Mouse (Mus musculus) embryonic facial prominence, embryonic 12.5 days (tissue): Measurements from ENCODE around the gene Tssc4. TPM values are rescaled to one million over a fixed set of nuclear protein-coding genes. Genes with fewer than 3 reads are reported as not detected.

Experiments used
- ATAC-seq: fragments of 200-750 bp; cut with Nextera tagmentation; 2 replicates; pipeline ENCODE4 v1.8.0; 2017; ENCODE audit not compliant: insufficient number of reproducible peaks, insufficient read depth, low FRiP score, low TSS enrichment
- H3K27ac ChIP-seq: fragments of 300-500 bp; sonication (generic); 2 replicates; pipeline ENCODE4 v1.5.1; 2016; ENCODE audit warnings: mild to moderate bottlenecking
- H3K27me3 ChIP-seq: fragments of 300-500 bp; sonication (generic); 2 replicates; pipeline ENCODE4 v1.6.1; 2016; ENCODE audit warnings: mild to moderate bottlenecking, moderate library complexity
- H3K36me3 ChIP-seq: fragments of 300-500 bp; sonication (generic); 2 replicates; pipeline ENCODE4 v1.6.1; 2016; ENCODE audit warnings: mild to moderate bottlenecking
- H3K4me1 ChIP-seq: fragments of 300-500 bp; sonication (generic); 2 replicates; pipeline ENCODE4 v1.6.1; 2016
- H3K4me2 ChIP-seq: fragments of 300-500 bp; sonication (generic); replicated peaks from 2 replicates; pipeline ENCODE4 v1.6.1; 2016; ENCODE audit warnings: mild to moderate bottlenecking, moderate library complexity
- H3K4me3 ChIP-seq: fragments of 300-500 bp; sonication (generic); 2 replicates; pipeline ENCODE4 v1.5.1; 2016; ENCODE audit warnings: mild to moderate bottlenecking
- H3K9ac ChIP-seq: fragments of 300-500 bp; sonication (generic); 2 replicates; pipeline ENCODE4 v1.6.1; 2016; ENCODE audit warnings: mild to moderate bottlenecking, moderate library complexity
- H3K9me3 ChIP-seq: fragments of 300-500 bp; sonication (generic); 2 replicates; pipeline ENCODE4 v1.6.1; 2016; ENCODE audit warnings: mild to moderate bottlenecking, moderate library complexity
- WGBS: fragments of 180-500 bp; shearing (Covaris S2); methylation state at CpG from one replicate; pipeline ENCODE4 v1.1.7; 2016; 5-methylcytosine and 5-hydroxymethylcytosine counted together
- polyA plus RNA-seq: library from polyadenylated mRNA; unstranded; fragments of >200 nt; fragmentation: Nextera tagmentation; extraction: Ambion mirVana; gene quantifications from 2 replicates; pipeline ENCODE4 v1.2.1, GENCODE M21; 2016

Tssc4 gene
- polyA plus RNA-seq, 1 experiment from 2014 or later: 107 TPM

DNA sequence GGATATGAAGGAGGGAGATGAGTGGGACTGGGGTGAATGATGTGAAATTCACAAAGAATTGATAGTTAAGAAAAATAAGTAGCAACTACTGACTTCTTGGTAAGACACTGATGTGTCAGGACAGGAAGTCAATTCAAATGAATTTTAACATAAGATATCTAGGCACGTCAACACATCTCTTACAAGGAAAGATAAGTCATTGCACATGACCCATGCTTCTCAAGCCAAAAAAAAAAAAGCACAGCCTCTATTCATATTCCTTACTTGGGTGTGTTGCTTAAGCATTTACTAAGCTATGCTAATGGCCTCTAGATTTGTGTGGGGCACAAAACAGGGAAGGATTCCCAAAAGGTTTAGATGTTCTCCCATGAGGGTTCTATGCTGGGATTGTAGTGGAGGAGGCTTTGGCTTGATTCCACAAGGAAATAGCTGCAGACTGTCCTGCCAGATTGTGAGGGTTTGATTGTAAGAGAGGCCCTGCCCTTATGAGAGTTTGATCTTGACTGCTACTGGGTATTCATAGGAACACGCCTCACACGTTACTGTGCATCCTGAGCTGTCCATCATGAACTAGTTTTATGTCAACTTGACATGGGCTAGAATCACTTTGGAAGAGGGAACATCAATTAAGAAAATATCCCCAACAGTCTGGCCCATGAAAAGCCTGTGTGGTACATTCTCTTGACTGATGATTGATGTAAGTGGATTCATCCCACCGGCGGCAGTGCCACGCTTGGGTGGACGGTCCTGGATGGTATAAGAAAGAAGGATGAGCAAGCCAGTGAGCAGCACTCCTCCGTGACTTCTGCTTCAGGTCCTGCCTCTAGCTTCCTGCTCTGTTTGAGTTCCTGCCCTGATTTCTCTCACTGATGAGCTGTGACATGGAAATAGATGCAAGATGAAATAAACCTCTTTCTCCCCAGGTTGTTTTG, 34.3 kb upstream of the Tssc4 start:
- H3K9ac ChIP-seq: no peak overlapping the region
- no peaks in the 10 kb centered on the region for H3K9me3 ChIP-seq
- H3K27ac ChIP-seq: no peak overlapping the region
- no peak overlapping the region for H3K4me2 ChIP-seq
- 0 out of 2 replicates have a peak, but pooled peaks cover 4% of the 10 kb centered on the region for H3K36me3 ChIP-seq
- 95% methylated on average over 8 of the region's 8 CpGs for WGBS
- no peak for ATAC-seq
- H3K27me3 ChIP-seq: no peaks in the 10 kb centered on the region
- no peak overlapping the region for H3K4me3 ChIP-seq
- no peaks in the 10 kb centered on the region for H3K4me1 ChIP-seq

DNA sequence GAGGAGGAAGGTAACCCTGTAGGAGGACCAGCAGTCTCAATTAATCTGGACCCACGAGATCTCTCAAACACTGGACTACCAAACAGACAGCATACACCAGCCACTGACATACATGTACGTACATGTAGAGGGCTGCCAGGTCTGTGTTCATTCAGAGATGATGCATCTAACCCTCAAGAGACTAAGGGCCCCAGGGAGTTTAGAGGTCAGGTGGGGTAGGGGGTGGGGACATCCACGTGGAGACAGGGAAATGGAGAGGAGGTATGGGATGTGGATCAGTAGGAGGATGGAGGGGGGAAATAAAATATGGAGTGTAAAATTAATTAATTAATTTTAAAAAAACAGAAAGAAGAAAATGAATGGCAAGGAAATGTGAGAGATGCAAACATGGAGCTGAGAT, 32.3 kb upstream of the Tssc4 start:
- WGBS: 76% methylated on average over 3 of the region's 3 CpGs
- H3K9me3 ChIP-seq: no peaks in the 10 kb centered on the region

DNA sequence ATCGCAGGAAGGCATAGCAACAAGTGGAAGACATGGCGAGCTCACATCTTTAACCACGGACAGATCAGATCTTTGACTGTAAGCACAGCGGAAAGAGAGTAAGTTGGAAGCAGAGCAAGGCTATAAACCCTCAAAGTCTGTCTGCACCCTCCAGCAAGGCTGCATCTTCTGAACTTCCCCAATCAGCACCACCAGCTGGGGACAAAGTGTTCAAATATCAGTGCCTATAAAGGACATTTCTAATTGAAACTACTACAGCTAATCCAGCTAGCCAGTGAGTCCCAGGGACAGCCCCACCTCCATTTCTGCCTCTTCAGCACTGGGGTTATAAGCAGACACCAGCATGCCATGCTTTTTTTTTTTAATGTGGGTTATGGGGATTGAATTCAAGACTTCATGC, 31.7 kb upstream of the Tssc4 start:
- H3K27ac ChIP-seq: no peak overlapping the region
- no peak for ATAC-seq
- no peaks in the 10 kb centered on the region for H3K27me3 ChIP-seq
- 0 out of 2 replicates have a peak, but pooled peaks cover 4% of the 10 kb centered on the region for H3K36me3 ChIP-seq
- H3K4me3 ChIP-seq: no peak overlapping the region
- H3K4me2 ChIP-seq: no peak overlapping the region
- WGBS: 95% methylated on average over 4 of the region's 4 CpGs
- 0 out of 2 replicates have a peak, but pooled peaks cover 1% of the 10 kb centered on the region for H3K4me1 ChIP-seq
- H3K9me3 ChIP-seq: no peaks in the 10 kb centered on the region
- no peak overlapping the region for H3K9ac ChIP-seq

More for the DNA sequence above, 32.3 kb upstream of the Tssc4 start:
- H3K36me3 ChIP-seq: 0 out of 2 replicates have a peak, but pooled peaks cover 4% of the 10 kb centered on the region
- H3K4me1 ChIP-seq: no peaks in the 10 kb centered on the region
- H3K4me2 ChIP-seq: no peak overlapping the region
- ATAC-seq: no peak
- no peak overlapping the region for H3K27ac ChIP-seq
- H3K27me3 ChIP-seq: no peaks in the 10 kb centered on the region
- no peak overlapping the region for H3K4me3 ChIP-seq
- no peak overlapping the region for H3K9ac ChIP-seq

DNA sequence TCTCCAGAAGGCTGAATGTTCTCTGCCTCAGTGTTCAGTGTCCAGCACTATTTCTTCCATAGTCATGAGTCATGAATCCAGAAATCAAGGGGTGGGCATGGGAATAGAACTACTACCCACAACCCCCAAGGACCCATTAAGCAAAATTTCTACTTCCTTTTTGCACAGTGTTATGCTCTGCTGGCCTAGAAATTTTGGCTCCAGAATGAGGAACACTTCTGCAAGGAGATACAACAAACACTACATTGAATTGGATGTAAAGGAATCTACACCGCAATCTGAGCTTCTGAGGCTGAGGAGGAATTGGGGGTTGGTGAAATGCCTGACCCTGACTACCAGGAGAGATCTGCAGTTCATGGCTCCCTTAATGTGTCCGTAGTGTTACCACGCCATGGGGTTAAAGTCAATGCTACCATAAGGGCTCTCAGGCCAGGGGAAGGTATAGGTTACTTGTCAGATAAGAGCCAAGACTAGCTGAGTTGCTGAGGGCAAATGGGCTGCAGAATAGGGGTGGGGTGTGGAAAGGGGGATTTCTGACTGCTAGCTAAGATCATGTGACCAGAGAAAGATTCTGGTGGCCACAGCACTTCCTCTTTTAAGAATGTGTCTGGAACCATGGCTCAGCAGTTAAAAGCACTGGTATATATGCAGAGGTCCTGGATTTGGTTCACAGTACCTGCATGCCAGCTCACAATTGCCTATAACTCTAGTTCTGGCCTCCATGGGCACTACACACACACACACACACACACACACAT, 30.7 kb upstream of the Tssc4 start:
- no peak for ATAC-seq
- H3K4me1 ChIP-seq: 0 out of 2 replicates have a peak, but pooled peaks cover 3% of the 10 kb centered on the region
- H3K9ac ChIP-seq: no peak overlapping the region
- H3K9me3 ChIP-seq: no peaks in the 10 kb centered on the region
- 0 out of 2 replicates have a peak, but pooled peaks cover 4% of the 10 kb centered on the region for H3K36me3 ChIP-seq
- no peak overlapping the region for H3K4me2 ChIP-seq
- H3K27me3 ChIP-seq: no peaks in the 10 kb centered on the region
- WGBS: 86% methylated on average over 3 of the region's 3 CpGs
- H3K27ac ChIP-seq: no peak overlapping the region
- H3K4me3 ChIP-seq: no peak overlapping the region

DNA sequence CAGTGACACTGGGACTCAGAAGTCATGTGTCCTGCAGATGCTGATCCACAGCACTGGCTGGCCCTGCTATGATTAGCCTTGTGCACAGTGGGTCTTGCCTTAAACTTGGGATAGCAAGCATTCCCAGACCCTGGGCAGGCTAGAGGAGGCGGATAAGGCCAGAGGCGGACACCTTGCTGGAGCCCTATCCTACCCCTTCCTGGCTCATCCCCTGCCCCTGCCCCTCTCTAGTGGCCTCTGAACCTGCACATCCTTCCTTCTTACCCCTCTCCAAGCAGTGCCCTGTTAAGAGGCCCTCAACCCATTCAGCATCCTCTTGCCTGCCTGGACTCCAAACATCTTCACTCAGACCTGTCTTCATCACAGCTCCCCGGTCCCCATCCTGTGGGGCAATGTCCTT, 28.5 kb upstream of the Tssc4 start:
- ATAC-seq: no peak
- Histone ChIP-seq H3K27me3 (no peaks in the 10 kb centered on the region), H3K36me3 (0 out of 2 replicates have a peak, but pooled peaks cover 4% of the 10 kb centered on the region), H3K27ac (no peak overlapping the region), H3K4me3 (no peak overlapping the region), H3K9ac (no peak overlapping the region), H3K9me3 (no peaks in the 10 kb centered on the region), H3K4me2 (no peak overlapping the region), H3K4me1 (0 out of 2 replicates have a peak, but pooled peaks cover 3% of the 10 kb centered on the region)
- 97% methylated on average over 3 of the region's 3 CpGs for WGBS

DNA sequence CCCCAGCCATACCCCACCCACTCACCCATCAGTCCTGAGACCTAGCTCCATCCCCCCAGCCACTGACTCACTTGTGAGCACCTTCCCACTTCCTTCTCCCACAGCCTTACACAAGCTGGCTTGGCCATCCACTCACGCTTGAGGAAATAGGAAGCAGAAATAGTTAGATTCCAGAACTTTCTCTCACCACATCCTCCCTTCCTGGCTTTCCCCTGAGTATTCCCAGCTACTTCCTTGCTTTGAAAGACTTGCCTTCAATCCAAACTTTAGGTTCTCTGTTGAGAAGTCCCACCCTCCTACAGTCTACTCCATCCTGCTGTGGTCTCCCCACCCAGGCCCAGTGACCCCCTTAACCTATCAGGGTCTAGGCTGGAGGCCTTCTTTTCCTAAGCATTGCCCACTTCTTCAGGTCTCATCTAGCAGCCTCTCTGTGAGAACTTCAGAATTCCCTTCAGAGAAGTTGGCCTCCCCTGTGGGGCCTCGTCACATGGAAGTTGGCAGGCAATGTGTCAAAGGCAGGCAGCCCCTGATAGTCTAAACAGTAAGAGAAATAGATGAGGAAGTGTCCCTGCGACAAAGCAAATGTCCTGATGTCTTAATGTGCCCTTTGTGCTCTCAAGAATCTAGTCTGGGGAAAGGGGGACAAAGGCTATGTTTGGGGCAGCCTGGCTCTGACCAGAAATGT, 27.8 kb upstream of the Tssc4 start:
- WGBS: 86% methylated on average over 3 of the region's 3 CpGs
- ATAC-seq: no peak
- Histone ChIP-seq H3K27me3 (no peaks in the 10 kb centered on the region), H3K9ac (no peak overlapping the region), H3K4me2 (no peak overlapping the region), H3K4me1 (0 out of 2 replicates have a peak, but pooled peaks cover 3% of the 10 kb centered on the region), H3K27ac (no peak overlapping the region), H3K4me3 (no peak overlapping the region), H3K36me3 (0 out of 2 replicates have a peak, but pooled peaks cover 4% of the 10 kb centered on the region), H3K9me3 (no peaks in the 10 kb centered on the region)

DNA sequence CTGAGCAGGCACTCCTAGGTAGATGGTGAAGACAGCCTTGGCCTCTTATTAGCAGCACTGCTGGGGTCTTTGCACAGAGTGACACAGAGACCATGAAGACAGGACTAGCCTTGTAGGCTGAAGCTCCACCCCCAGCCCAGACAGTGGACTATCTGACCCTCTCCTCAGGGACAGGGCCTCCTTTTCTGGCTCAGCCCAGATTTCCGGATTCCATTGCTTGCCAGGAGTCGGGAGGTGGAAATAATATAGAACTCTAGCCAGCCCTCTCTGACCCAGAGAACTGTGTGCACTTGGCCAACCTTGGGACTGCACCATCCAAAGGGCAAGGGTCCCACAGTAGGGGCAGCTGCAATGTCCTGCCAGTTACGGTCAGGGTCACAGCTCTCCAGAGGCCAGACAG, 27.0 kb upstream of the Tssc4 start:
- no peaks in the 10 kb centered on the region for H3K9me3 ChIP-seq
- ATAC-seq: no peak
- 0 out of 2 replicates have a peak, but pooled peaks cover 3% of the 10 kb centered on the region for H3K4me1 ChIP-seq
- H3K4me2 ChIP-seq: no peak overlapping the region
- WGBS: 71% methylated on average over 3 of the region's 3 CpGs
- H3K27me3 ChIP-seq: no peaks in the 10 kb centered on the region
- no peak overlapping the region for H3K9ac ChIP-seq
- H3K36me3 ChIP-seq: no peaks in the 10 kb centered on the region
- H3K4me3 ChIP-seq: no peak overlapping the region
- no peak overlapping the region for H3K27ac ChIP-seq

DNA sequence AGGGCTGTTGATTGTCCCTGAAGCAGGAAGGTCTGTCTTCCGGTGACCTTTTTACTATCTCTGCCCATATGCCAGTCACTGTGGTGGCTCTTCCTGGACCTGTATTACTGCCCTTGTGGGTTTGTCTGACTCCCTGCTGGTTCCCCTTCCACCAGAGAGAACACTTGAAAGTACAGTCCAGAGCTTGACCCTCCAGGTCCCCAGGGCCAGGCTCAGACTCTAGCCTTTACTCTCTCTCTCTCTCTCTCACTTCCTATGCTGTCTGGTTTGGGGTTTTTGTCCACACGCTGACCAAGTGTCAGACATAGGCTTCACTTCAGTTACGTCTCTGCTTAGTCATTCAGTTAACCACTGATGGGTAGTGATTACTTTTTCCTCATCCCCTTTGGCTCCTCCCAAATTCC, 26.1 kb upstream of the Tssc4 start:
- H3K27ac ChIP-seq: no peak overlapping the region
- no peak for ATAC-seq
- WGBS: 71% methylated on average over 3 of the region's 3 CpGs

DNA sequence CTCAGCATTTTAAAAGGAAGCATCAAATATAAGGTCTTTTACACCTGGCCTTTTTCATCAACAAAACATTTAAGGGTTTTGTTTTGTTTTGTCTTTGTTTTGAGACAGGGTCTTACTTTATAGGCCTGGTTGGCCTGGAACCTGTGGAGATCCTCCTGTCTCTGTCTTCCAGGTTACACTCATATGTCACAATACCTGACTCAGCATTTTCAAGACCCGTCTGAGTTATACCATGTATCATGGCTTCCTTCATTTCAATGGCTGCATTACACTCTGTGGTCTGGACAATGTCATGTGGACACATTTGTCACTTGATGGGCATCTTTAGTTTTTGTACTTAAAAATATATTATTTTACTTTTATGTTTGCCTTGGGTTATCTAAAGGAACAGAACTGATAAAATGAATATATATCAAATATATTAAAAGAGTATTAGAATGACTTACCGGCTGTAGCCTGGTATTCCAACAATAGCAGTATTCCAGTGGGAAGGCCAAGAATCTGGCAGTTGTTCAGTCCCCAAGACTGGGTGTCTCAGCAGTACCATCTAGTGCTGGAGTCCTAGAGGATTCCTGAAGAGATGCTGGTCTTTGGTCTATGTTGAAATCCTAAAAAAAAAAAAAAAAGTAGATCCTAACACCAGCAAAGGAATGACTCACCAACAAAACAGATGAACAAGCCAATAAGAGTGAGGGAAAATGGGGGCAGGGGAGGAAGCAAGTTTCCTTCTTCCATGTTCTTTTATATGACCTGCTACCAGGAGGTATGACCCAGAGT, 24.8 kb upstream of the Tssc4 start:
- Histone ChIP-seq H3K4me3 (no peak overlapping the region), H3K27me3 (no peaks in the 10 kb centered on the region), H3K9me3 (no peaks in the 10 kb centered on the region), H3K4me2 (no peak overlapping the region), H3K4me1 (0 out of 2 replicates have a peak, but pooled peaks cover 3% of the 10 kb centered on the region), H3K36me3 (no peaks in the 10 kb centered on the region), H3K9ac (no peak overlapping the region), H3K27ac (no peak overlapping the region)
- no peak for ATAC-seq
- WGBS: 92% methylated on average over 2 of the region's 2 CpGs

More for the DNA sequence above, 26.1 kb upstream of the Tssc4 start:
- H3K36me3 ChIP-seq: no peaks in the 10 kb centered on the region
- no peak overlapping the region for H3K4me3 ChIP-seq
- H3K4me1 ChIP-seq: 0 out of 2 replicates have a peak, but pooled peaks cover 3% of the 10 kb centered on the region
- no peak overlapping the region for H3K9ac ChIP-seq
- no peaks in the 10 kb centered on the region for H3K9me3 ChIP-seq
- H3K4me2 ChIP-seq: no peak overlapping the region
- H3K27me3 ChIP-seq: no peaks in the 10 kb centered on the region

DNA sequence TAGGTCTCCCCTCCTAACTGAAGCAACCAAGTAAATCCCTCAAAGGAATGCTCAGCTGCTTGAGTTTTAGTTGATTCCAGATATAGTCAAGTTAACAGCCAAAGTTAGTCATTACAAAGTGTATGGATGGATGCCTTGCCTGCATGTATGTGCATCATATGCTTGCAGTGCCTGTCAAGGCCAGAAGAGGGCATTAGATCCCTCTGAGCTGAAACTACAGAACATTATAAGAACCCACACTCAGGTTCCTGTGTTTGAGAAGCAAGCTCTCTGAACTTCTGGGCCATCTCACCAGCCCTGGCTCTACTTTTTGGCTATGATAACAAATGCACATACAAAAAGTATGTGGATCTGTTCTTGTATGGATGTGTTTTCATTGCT, 24.2 kb upstream of the Tssc4 start:
- H3K4me2 ChIP-seq: no peak overlapping the region

DNA sequence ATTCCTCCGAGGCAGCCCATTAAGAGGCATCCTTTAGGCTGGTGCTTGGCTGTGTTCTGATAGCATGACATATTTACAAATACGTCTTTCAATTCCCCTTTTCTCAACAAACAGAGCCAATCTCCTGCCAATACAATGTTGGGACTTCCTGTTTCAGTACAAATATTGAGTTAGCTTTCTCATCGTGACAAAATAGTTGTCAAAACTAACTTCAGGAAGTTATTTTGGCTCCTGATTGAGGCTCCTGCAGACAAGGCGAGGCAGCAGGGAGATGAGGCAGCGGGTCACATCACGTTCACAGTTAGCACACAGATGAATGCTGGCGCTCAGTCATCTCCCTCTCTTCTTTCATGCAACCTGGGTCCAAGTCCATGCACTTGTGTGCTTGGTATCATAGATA, 22.7 kb upstream of the Tssc4 start:
- WGBS: 84% methylated on average over 7 of the region's 7 CpGs
- Histone ChIP-seq H3K36me3 (no peaks in the 10 kb centered on the region), H3K27ac (no peak overlapping the region), H3K9me3 (no peaks in the 10 kb centered on the region), H3K27me3 (no peaks in the 10 kb centered on the region), H3K4me2 (no peak overlapping the region), H3K9ac (no peak overlapping the region), H3K4me3 (no peak overlapping the region), H3K4me1 (0 out of 2 replicates have a peak, but pooled peaks cover 3% of the 10 kb centered on the region)
- ATAC-seq: no peak

More for the DNA sequence above, 24.2 kb upstream of the Tssc4 start:
- H3K9ac ChIP-seq: no peak overlapping the region
- ATAC-seq: no peak
- no peaks in the 10 kb centered on the region for H3K9me3 ChIP-seq
- no peaks in the 10 kb centered on the region for H3K36me3 ChIP-seq
- H3K27ac ChIP-seq: no peak overlapping the region
- H3K4me1 ChIP-seq: 0 out of 2 replicates have a peak, but pooled peaks cover 3% of the 10 kb centered on the region
- no peaks in the 10 kb centered on the region for H3K27me3 ChIP-seq
- H3K4me3 ChIP-seq: no peak overlapping the region
